Mouse (Mus musculus) cerebellum, adult 11-12 months (tissue): ENCODE data around the gene Mgat4b.
"Not testable (repeated sequence)": the region's sequence is repeated elsewhere in the genome, so short reads cannot be mapped to it uniquely, and the experiment has no call there.

Source experiments
- DNase-seq: peaks from one replicate; pipeline ENCODE4 v3.0.0; 2022

Mgat4b gene

GRCm38 (mm10) chr11:50210505-50211151, at the start of gene Mgat4b, which contains the start of gene Sqstm1:
TSS of gene Mgat4b (plus strand) at chr11:50210890.
TSS of gene Sqstm1 (minus strand) at chr11:50210827.
- DNase-seq, result peak; percentile 82

- peak; percentile 46 for DNase-seq
Observed at GRCm38 (mm10) chr11:50161578-50162304, 48.9 kb upstream of the Mgat4b start.

- DNase-seq, result no peak
Observed at GRCm38 (mm10) chr11:50162338-50163050, 48.2 kb upstream of the Mgat4b start.

- DNase-seq, result no peak
Observed at GRCm38 (mm10) chr11:50168352-50168751, 42.3 kb upstream of the Mgat4b start.

- not testable (repeated sequence) for DNase-seq
Observed at GRCm38 (mm10) chr11:50174111-50174729, 36.5 kb upstream of the Mgat4b start, which contains the start of gene Mrnip. TSS of gene Mrnip (plus strand) at chr11:50174444.

GRCm38 (mm10) chr11:50174730-50175187, 35.9 kb upstream of the Mgat4b start:
- DNase-seq, result peak; percentile 97

GRCm38 (mm10) chr11:50176351-50176750, 34.3 kb upstream of the Mgat4b start:
- no peak for DNase-seq

GRCm38 (mm10) chr11:50177111-50177510, 33.6 kb upstream of the Mgat4b start:
- DNase-seq, result no peak

- DNase-seq, result no peak
Observed at GRCm38 (mm10) chr11:50178532-50179488, 31.9 kb upstream of the Mgat4b start.

- DNase-seq, result no peak
Observed at GRCm38 (mm10) chr11:50180478-50181231, 30.0 kb upstream of the Mgat4b start.

- no peak for DNase-seq
Observed at GRCm38 (mm10) chr11:50182702-50183101, 28.0 kb upstream of the Mgat4b start.

GRCm38 (mm10) chr11:50184788-50185187, 25.9 kb upstream of the Mgat4b start:
- DNase-seq, result no peak

GRCm38 (mm10) chr11:50188682-50189081, 22.0 kb upstream of the Mgat4b start:
- DNase-seq, result no peak

GRCm38 (mm10) chr11:50190362-50190761, 20.3 kb upstream of the Mgat4b start:
- DNase-seq, result no peak

GRCm38 (mm10) chr11:50192278-50192677, 18.4 kb upstream of the Mgat4b start:
- no peak for DNase-seq

GRCm38 (mm10) chr11:50194070-50194469, 16.6 kb upstream of the Mgat4b start:
- no peak for DNase-seq

- DNase-seq, result no peak
Observed at GRCm38 (mm10) chr11:50194793-50195192, 15.9 kb upstream of the Mgat4b start.

GRCm38 (mm10) chr11:50197500-50197899, 13.2 kb upstream of the Mgat4b start:
- no peak for DNase-seq

- no peak for DNase-seq
Observed at GRCm38 (mm10) chr11:50198219-50198846, 12.4 kb upstream of the Mgat4b start.

- no peak for DNase-seq
Observed at GRCm38 (mm10) chr11:50198916-50199315, 11.8 kb upstream of the Mgat4b start.

- no peak for DNase-seq
Observed at GRCm38 (mm10) chr11:50200613-50201012, 10.1 kb upstream of the Mgat4b start.
